ENCODE assay signal across 8 mouse cellular contexts in the genomic region with DNA sequence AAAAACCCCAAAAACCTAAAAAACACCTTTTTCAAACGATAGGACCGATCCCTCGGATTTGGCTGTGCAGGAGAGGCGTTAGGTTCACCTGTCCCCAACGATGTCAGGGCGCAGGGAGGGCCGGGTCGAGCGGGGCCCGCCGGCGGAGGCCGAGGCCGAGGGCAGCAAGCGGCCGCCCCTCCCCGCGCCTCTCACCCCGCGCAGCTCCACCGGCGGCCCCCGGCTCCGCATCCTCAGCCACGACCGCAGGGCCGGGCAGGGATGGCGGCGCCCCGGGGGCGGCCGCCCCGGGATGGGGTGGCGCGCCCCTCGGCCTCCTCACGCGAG. TPM values are rescaled to one million over a fixed set of nuclear protein-coding genes. Genes with fewer than 3 reads are reported as not detected.
DNase-seq lines count a peak whose midpoint lies in the region; ATAC-seq and TF ChIP-seq lines count a peak whose summit lies in the region.

No protein-coding gene starts in this region.

- no peak for TF ChIP-seq POLR2A in bone marrow macrophage, adult 2 months (IDR thresholded peaks at IDR 0.05; ENCODE audit: borderline replicate concordance, low read depth, low read length)

- peak overlapping the region; percentile 85 for H3K4me3 ChIP-seq in heart, postnatal 0 days (ENCODE audit: low read depth, low read length)
- peak overlapping the region; percentile 61 for H3K4me3 ChIP-seq in bone marrow macrophage, adult 2 months (ENCODE audit: insufficient read depth, low read length)
- H3K4me3 ChIP-seq in hindbrain, embryonic 14.5 days (replicated peaks; ENCODE audit: low read length), result peak overlapping the region; percentile 93
- H3K4me3 ChIP-seq in midbrain, embryonic 13.5 days (replicated peaks), result peak overlapping the region; percentile 77

- H3K4me1 ChIP-seq in heart, postnatal 0 days (ENCODE audit: control insufficient read depth, insufficient read depth), result peaks cover 13% of the 10 kb centered on the region
- peaks cover 10% of the 10 kb centered on the region for H3K4me1 ChIP-seq in bone marrow macrophage, adult 2 months (ENCODE audit: control insufficient read depth, insufficient read depth, low read length)
- peaks cover 28% of the 10 kb centered on the region for H3K4me1 ChIP-seq in hindbrain, embryonic 14.5 days (replicated peaks; ENCODE audit: control insufficient read depth, insufficient read depth, low read length)
- peaks cover 48% of the 10 kb centered on the region for H3K4me1 ChIP-seq in midbrain, embryonic 13.5 days (replicated peaks)

- peak; percentile 70 for ATAC-seq in heart, postnatal 0 days (ENCODE audit: insufficient read depth, low read depth)
- no peak for ATAC-seq in hindbrain, embryonic 14.5 days (ENCODE audit: low FRiP score)
- ATAC-seq in midbrain, embryonic 13.5 days, result no peak
- ATAC-seq in megakaryocyte-erythroid progenitor cell, adult 5-6 weeks (replicated peaks; ENCODE audit: low FRiP score, low TSS enrichment, poor library complexity, severe bottlenecking), result no peak

- H3K9me3 ChIP-seq in heart, postnatal 0 days (replicated peaks; ENCODE audit: control insufficient read depth, low read length), result no peaks in the 10 kb centered on the region
- H3K9me3 ChIP-seq in hindbrain, embryonic 14.5 days (ENCODE audit: control insufficient read depth, low read length), result no peaks in the 10 kb centered on the region
- H3K9me3 ChIP-seq in midbrain, embryonic 13.5 days, result no peaks in the 10 kb centered on the region

- H3K27me3 ChIP-seq in heart, postnatal 0 days (ENCODE audit: control insufficient read depth, insufficient read depth, low read length), result no peaks in the 10 kb centered on the region
- H3K27me3 ChIP-seq in hindbrain, embryonic 14.5 days (ENCODE audit: control insufficient read depth, insufficient read depth, low read length), result no peaks in the 10 kb centered on the region
- H3K27me3 ChIP-seq in midbrain, embryonic 13.5 days, result no peaks in the 10 kb centered on the region

- intact Hi-C loops in left cerebral cortex, postnatal 36 days (cut with DNase I), result no loop called here

- peak overlapping the region; percentile 69 for H3K9ac ChIP-seq in heart, postnatal 0 days (replicated peaks; ENCODE audit: low read depth, low read length)
- peak overlapping the region; percentile 95 for H3K9ac ChIP-seq in hindbrain, embryonic 14.5 days
- peak overlapping the region; percentile 92 for H3K9ac ChIP-seq in midbrain, embryonic 13.5 days (replicated peaks)

- TF ChIP-seq EP300 in heart, postnatal 0 days (IDR thresholded peaks at IDR 0.05; ENCODE audit: low read depth), result no peak

- H3K4me2 ChIP-seq in heart, postnatal 0 days (ENCODE audit: low read depth, low read length), result peak overlapping the region; percentile 100
- H3K4me2 ChIP-seq in hindbrain, embryonic 14.5 days (replicated peaks), result peak overlapping the region; percentile 86
- H3K4me2 ChIP-seq in midbrain, embryonic 13.5 days (replicated peaks), result peak overlapping the region; percentile 99

- no peak for DNase-seq in heart, postnatal 0 days (ENCODE audit: low spot score)
- no peak for DNase-seq in heart, adult 8-10 months (ENCODE audit: low spot score)
- DNase-seq in hindbrain, embryonic 14.5 days (ENCODE audit: low spot score), result no peak
- no peak for DNase-seq in MN1 (ENCODE audit: low spot score)
- no peak for DNase-seq in left cerebral cortex, postnatal 36 days (ENCODE audit: low spot score in 2 of 2)

- no peak overlapping the region for H3K27ac ChIP-seq in heart, postnatal 0 days (ENCODE audit: low read depth)
- H3K27ac ChIP-seq in bone marrow macrophage, adult 2 months (ENCODE audit: insufficient read depth, low read depth, low read length), result no peak overlapping the region
- peak overlapping the region; percentile 87 for H3K27ac ChIP-seq in hindbrain, embryonic 14.5 days
- H3K27ac ChIP-seq in midbrain, embryonic 13.5 days, result peak overlapping the region; percentile 92

- no peak for TF ChIP-seq CTCF in heart, postnatal 0 days (IDR thresholded peaks at IDR 0.05; ENCODE audit: low read depth)
- no peak for TF ChIP-seq CTCF in bone marrow macrophage, adult 2 months (IDR thresholded peaks at IDR 0.05; ENCODE audit: low read depth, low read length)

- WGBS in heart, postnatal 0 days, result 3% methylated on average over 33 of the region's 38 CpGs
- WGBS in hindbrain, embryonic 14.5 days, result 1% methylated on average over 35 of the region's 38 CpGs
- 0% methylated on average over 34 of the region's 38 CpGs for WGBS in midbrain, embryonic 13.5 days

- H3K36me3 ChIP-seq in heart, postnatal 0 days (replicated peaks; ENCODE audit: control insufficient read depth, insufficient read depth, low read length), result no peaks in the 10 kb centered on the region; the same call in none of the 2 replicates
- peaks cover 15% of the 10 kb centered on the region for H3K36me3 ChIP-seq in hindbrain, embryonic 14.5 days (replicated peaks; ENCODE audit: control insufficient read depth, insufficient read depth)
- peaks cover 11% of the 10 kb centered on the region; the same call in 1 of the 2 replicates for H3K36me3 ChIP-seq in midbrain, embryonic 13.5 days

RNA-seq across cellular contexts. Expression of a gene that starts 0.2 kb away (rescaled TPM):
- 18.4 and 23.2 TPM in 2 replicates for total RNA-seq in heart, postnatal 0 days (2014; rRNA removed; ENCODE audit: low replicate concordance)
- polyA plus RNA-seq in heart, postnatal 0 days (2015; fragmentation: Nextera tagmentation; extraction: Ambion mirVana), result 2.5 and 3.0 TPM in 2 replicates
- total RNA-seq in heart, adult 8-10 months (2022), result 10 to 100 TPM; 18.4 to 21.5 (median 20.8) TPM
- polyA plus RNA-seq in bone marrow macrophage, adult 2 months (2012; ENCODE audit: insufficient read depth, insufficient read length, missing spikeins), result 12.2 and 12.6 TPM in 2 replicates
- polyA plus RNA-seq in hindbrain, embryonic 14.5 days (2014; fragmentation: Nextera tagmentation; extraction: Ambion mirVana), result 23.5 and 27.2 TPM in 2 replicates
- polyA plus RNA-seq in midbrain, embryonic 13.5 days (2015; fragmentation: Nextera tagmentation; extraction: Ambion mirVana), result 11.0 and 12.7 TPM in 2 replicates
- 6.2 and 13.5 TPM in 2 replicates for total RNA-seq in megakaryocyte-erythroid progenitor cell, adult 5-6 weeks (2014; fragmentation: Nextera tagmentation)
- total RNA-seq in megakaryocyte-erythroid progenitor cell, adult 5-6 weeks (2017), result 2.9 and 4.5 TPM in 2 replicates
- total RNA-seq in left cerebral cortex, postnatal 36 days (2021), result 100 to 1,000 TPM; 213 to 246 TPM

RNA-seq across cellular contexts. Expression of a gene that starts 15.0 kb away (rescaled TPM):
- total RNA-seq in heart, postnatal 0 days (2014; rRNA removed; ENCODE audit: low replicate concordance), result 1.4 and 2.5 TPM in 2 replicates
- 2.1 and 2.4 TPM in 2 replicates for polyA plus RNA-seq in heart, postnatal 0 days (2015; fragmentation: Nextera tagmentation; extraction: Ambion mirVana)
- total RNA-seq in heart, adult 8-10 months (2022), result 1 to 10 TPM in 1 of 4 experiments, under 1 TPM in 3; 0.56 to 1.9 (median 0.71) TPM
- polyA plus RNA-seq in bone marrow macrophage, adult 2 months (2012; ENCODE audit: insufficient read depth, insufficient read length, missing spikeins), result 4.8 and 5.6 TPM in 2 replicates
- 11.8 and 12.5 TPM in 2 replicates for polyA plus RNA-seq in hindbrain, embryonic 14.5 days (2014; fragmentation: Nextera tagmentation; extraction: Ambion mirVana)
- polyA plus RNA-seq in midbrain, embryonic 13.5 days (2015; fragmentation: Nextera tagmentation; extraction: Ambion mirVana), result 12.8 and 13.2 TPM in 2 replicates
- total RNA-seq in megakaryocyte-erythroid progenitor cell, adult 5-6 weeks (2014; fragmentation: Nextera tagmentation), result 6.8 TPM in 1 of 2 replicates, not detected in the other
- total RNA-seq in megakaryocyte-erythroid progenitor cell, adult 5-6 weeks (2017), result 1.2 and 1.7 TPM in 2 replicates
- total RNA-seq in left cerebral cortex, postnatal 36 days (2021), result 10 to 100 TPM in 1 of 2 experiments, 1 to 10 TPM in 1; 8.1 to 10.7 TPM

RNA-seq across cellular contexts. Expression of a gene that starts 20.4 kb away (rescaled TPM):
- not detected in 2 replicates for total RNA-seq in heart, postnatal 0 days (2014; rRNA removed; ENCODE audit: low replicate concordance)
- polyA plus RNA-seq in heart, postnatal 0 days (2015; fragmentation: Nextera tagmentation; extraction: Ambion mirVana), result not detected in 2 replicates
- total RNA-seq in heart, adult 8-10 months (2022), result not detected
- not detected in 2 replicates for polyA plus RNA-seq in bone marrow macrophage, adult 2 months (2012; ENCODE audit: insufficient read depth, insufficient read length, missing spikeins)
- polyA plus RNA-seq in hindbrain, embryonic 14.5 days (2014; fragmentation: Nextera tagmentation; extraction: Ambion mirVana), result 98.6 and 100 TPM in 2 replicates
- 37.0 and 40.5 TPM in 2 replicates for polyA plus RNA-seq in midbrain, embryonic 13.5 days (2015; fragmentation: Nextera tagmentation; extraction: Ambion mirVana)
- not detected in 2 replicates for total RNA-seq in megakaryocyte-erythroid progenitor cell, adult 5-6 weeks (2014; fragmentation: Nextera tagmentation)
- not detected in 2 replicates for total RNA-seq in megakaryocyte-erythroid progenitor cell, adult 5-6 weeks (2017)
- total RNA-seq in left cerebral cortex, postnatal 36 days (2021), result 100 to 1,000 TPM; 113 to 155 TPM

RNA-seq across cellular contexts. Expression of a gene that starts 57.0 kb away (rescaled TPM):
- 3.8 and 4.1 TPM in 2 replicates for total RNA-seq in heart, postnatal 0 days (2014; rRNA removed; ENCODE audit: low replicate concordance)
- 11.0 and 11.1 TPM in 2 replicates for polyA plus RNA-seq in heart, postnatal 0 days (2015; fragmentation: Nextera tagmentation; extraction: Ambion mirVana)
- 1 to 10 TPM; 8.0 to 9.5 (median 8.8) TPM for total RNA-seq in heart, adult 8-10 months (2022)
- polyA plus RNA-seq in bone marrow macrophage, adult 2 months (2012; ENCODE audit: insufficient read depth, insufficient read length, missing spikeins), result 8.3 and 8.9 TPM in 2 replicates
- 92.5 and 99.3 TPM in 2 replicates for polyA plus RNA-seq in hindbrain, embryonic 14.5 days (2014; fragmentation: Nextera tagmentation; extraction: Ambion mirVana)
- 142 and 143 TPM in 2 replicates for polyA plus RNA-seq in midbrain, embryonic 13.5 days (2015; fragmentation: Nextera tagmentation; extraction: Ambion mirVana)
- total RNA-seq in megakaryocyte-erythroid progenitor cell, adult 5-6 weeks (2014; fragmentation: Nextera tagmentation), result 7.9 and 8.5 TPM in 2 replicates
- 9.2 and 12.5 TPM in 2 replicates for total RNA-seq in megakaryocyte-erythroid progenitor cell, adult 5-6 weeks (2017)
- total RNA-seq in left cerebral cortex, postnatal 36 days (2021), result 10 to 100 TPM; 33.6 to 36.7 TPM

Comparison
In these comparisons a context has a peak if more than half of its experiments do, and no peak if none do; other contexts are left out.
1. H3K27ac ChIP-seq: peak in hindbrain, embryonic 14.5 days (single experiment) and midbrain, embryonic 13.5 days (single experiment); none in heart, postnatal 0 days (single experiment) and bone marrow macrophage, adult 2 months (single experiment).
2. RNA of a gene that starts 20.4 kb away (total RNA-seq): 113 to 155 TPM in left cerebral cortex, postnatal 36 days; not detected in heart, postnatal 0 days, not detected in heart, adult 8-10 months and not detected in megakaryocyte-erythroid progenitor cell, adult 5-6 weeks; every median in the first group is over 100 times any median in the second.
3. Peak in every context shown above with its lines, with median percentiles within 50 percentile points of each other: H3K4me2 ChIP-seq, H3K4me3 ChIP-seq and H3K9ac ChIP-seq.